Mouse (Mus musculus): ENCODE results near the gene Olfr9. TPM values are rescaled to one million over a fixed set of nuclear protein-coding genes. Genes with fewer than 3 reads are reported as not detected.
A peak's percentile ranks its signal among the peaks of the same experiment; 100 is the strongest.
"Not testable (repeated sequence)": the region's sequence is repeated elsewhere in the genome, so short reads cannot be mapped to it uniquely, and the experiment has no call there.

Olfr9 gene
- polyA plus RNA-seq, 1 experiment from 2014 or later, result not detected

DNA sequence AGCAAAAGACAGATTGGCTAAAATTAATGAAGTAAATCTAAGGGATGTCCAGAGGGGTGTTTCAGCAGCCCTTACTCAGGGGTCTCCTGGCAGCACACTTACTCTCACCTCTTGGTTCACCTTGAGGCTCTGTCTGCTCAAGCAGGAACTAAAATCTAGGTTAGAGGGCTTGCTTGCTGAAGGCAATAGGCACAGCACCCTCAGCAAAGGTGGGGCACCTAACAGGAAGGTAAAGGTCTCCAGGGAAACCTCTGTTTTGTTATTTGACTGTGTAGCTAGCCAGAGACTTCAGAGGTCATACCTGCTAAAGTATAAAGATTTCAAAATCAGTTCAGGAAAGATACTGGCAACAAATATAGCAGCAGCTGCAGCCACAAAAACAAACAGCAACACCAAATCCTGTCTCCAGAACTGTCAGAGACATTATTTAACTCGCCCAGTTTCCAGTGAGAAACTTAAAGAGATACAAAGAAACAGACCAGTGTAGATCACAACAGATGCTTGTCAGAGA is 18.4 kb upstream of the Olfr9 start:
- Histone ChIP-seq H3K9me3 (no peaks in the 10 kb centered on the region), H3K36me3 (no peaks in the 10 kb centered on the region), H3K4me2 (no peak overlapping the region), H3K27ac (no peak overlapping the region), H3K4me3 (no peak overlapping the region), H3K4me1 (no peaks in the 10 kb centered on the region), H3K27me3 (0 out of 2 replicates have a peak, but pooled peaks cover 8% of the 10 kb centered on the region), H3K9ac (no peak overlapping the region)
- 38% methylated on average over 1 of the region's 1 CpGs for WGBS
- ATAC-seq (ENCODE audit: insufficient number of reproducible peaks, insufficient read depth, low FRiP score, low TSS enrichment, low read depth), result no peak

DNA sequence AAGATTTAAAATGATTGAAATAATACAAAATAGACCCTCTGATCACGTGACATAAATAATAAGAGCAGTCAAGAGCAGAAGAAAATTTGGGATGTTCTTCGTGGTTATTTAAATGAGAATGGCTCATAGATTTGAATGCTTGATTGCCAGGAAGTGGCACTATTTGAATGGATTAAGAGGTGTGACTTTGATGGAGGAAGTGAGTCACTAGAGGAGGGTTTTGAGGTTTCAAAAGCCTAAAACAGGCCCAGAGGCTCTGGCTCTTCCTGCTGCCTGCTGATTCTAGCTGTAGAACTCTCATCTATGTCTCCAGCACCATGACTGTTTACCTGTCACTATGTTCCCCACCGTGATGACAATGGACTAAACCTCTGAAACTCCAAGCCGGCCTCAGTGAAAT is 16.4 kb upstream of the Olfr9 start:
- Histone ChIP-seq H3K27me3 (0 out of 2 replicates have a peak, but pooled peaks cover 8% of the 10 kb centered on the region), H3K27ac (no peak overlapping the region), H3K4me1 (no peaks in the 10 kb centered on the region), H3K4me3 (no peak overlapping the region), H3K9ac (no peak overlapping the region), H3K4me2 (no peak overlapping the region), H3K36me3 (no peaks in the 10 kb centered on the region), H3K9me3 (no peaks in the 10 kb centered on the region)
- 74% methylated on average over 4 of the region's 4 CpGs for WGBS
- no peak for ATAC-seq (ENCODE audit: insufficient number of reproducible peaks, insufficient read depth, low FRiP score, low TSS enrichment, low read depth)

DNA sequence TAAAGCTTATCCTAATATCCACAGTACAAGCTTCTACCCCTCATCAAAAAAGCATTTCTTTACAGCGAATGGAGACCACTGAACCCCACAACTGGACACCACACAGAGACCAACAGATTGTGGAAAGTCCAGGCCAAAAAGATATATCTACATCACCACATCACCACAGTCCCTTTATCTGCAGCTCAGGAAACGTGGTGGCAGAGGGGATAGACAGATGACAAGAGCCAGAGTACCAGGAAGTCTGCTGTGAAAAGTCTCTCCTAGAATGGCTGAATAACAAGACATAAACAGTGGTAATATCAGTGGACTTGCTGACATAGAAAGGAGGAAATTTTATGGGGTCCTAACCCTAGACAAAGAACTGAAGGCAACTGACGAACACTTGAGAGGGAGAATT is 12.8 kb upstream of the Olfr9 start:
- no peak overlapping the region for H3K9ac ChIP-seq
- H3K36me3 ChIP-seq, result no peaks in the 10 kb centered on the region
- 66% methylated on average over 3 of the region's 3 CpGs for WGBS
- H3K27ac ChIP-seq, result no peak overlapping the region
- no peak overlapping the region for H3K4me2 ChIP-seq
- H3K4me3 ChIP-seq, result no peak overlapping the region
- ATAC-seq (ENCODE audit: insufficient number of reproducible peaks, insufficient read depth, low FRiP score, low TSS enrichment, low read depth), result no peak
- no peaks in the 10 kb centered on the region for H3K4me1 ChIP-seq
- H3K9me3 ChIP-seq, result no peaks in the 10 kb centered on the region
- H3K27me3 ChIP-seq, result no peaks in the 10 kb centered on the region

DNA sequence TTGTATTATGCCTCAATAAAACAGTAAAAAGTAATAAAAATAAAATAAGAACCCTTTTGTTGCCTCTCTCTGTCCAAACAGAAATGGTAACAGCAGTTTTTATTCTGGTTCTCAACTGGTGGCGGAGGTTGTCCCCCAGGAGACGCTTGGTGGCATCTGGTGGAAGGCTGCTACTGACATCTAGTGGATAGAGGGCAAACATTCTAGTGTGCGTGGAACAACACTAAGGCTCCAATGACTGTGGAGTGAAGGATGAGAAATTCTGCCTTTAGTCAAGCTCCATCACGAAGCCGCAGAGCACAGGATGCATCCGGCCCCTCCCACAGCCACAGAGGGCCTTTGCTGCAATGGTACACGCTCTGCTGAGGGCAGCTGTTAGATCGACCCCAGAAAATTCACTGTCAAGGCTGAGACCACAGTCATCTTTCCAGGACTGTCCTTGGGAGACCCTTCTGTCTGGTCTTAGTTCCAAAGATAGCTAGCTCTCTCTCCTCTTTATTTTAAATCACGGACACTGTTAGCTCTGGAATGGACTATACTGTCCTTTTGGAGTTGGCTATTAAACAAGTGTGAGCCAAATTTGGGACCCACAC is 11.6 kb upstream of the Olfr9 start:
- no peak overlapping the region; the same call in 1 of the 2 replicates for H3K9ac ChIP-seq
- H3K27me3 ChIP-seq, result no peaks in the 10 kb centered on the region
- H3K4me3 ChIP-seq, result no peak overlapping the region
- ATAC-seq (ENCODE audit: insufficient number of reproducible peaks, insufficient read depth, low FRiP score, low TSS enrichment, low read depth), result 0 out of 2 replicates have a peak, but pooled peaks have one; percentile 63
- H3K4me2 ChIP-seq, result no peak overlapping the region
- no peaks in the 10 kb centered on the region for H3K9me3 ChIP-seq
- H3K36me3 ChIP-seq, result no peaks in the 10 kb centered on the region
- 17% methylated on average over 9 of the region's 9 CpGs for WGBS
- H3K4me1 ChIP-seq, result no peaks in the 10 kb centered on the region
- no peak overlapping the region for H3K27ac ChIP-seq

DNA sequence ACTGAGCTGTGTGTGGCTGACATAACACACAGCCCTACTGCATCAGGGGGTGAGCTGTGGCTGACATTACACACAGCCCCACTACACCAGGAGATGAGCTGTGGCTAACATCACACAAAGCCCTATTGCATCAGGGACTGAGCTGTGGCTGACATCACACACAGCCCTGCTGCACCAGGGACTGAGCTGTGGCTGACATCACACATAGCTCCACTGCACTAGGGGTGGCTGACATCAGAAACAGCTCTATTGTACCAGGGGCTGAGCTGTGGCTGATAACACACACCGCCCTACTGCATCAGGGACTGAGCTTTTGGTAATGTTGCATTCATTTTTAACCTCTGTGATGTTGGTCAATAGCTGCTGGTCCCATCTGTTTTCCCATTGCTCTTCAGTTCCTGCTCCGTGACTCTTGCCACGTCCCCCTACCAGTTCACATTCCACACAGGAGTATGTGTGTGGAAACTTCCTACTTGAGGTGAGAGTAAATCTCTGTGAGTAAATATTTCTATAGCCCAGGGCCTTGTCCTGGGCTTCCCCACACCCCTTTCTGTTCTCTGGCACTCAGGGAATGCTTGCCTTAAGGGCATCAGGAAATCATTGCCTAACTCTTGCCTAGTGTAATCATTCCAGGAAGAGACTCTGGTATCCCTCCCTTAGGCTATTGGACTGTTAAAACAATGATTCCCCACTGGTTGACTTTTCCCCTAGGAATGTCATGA is 8.4 kb upstream of the Olfr9 start:
- no peak for ATAC-seq (ENCODE audit: insufficient number of reproducible peaks, insufficient read depth, low FRiP score, low TSS enrichment, low read depth)
- WGBS, result 47% methylated on average over 3 of the region's 3 CpGs

DNA sequence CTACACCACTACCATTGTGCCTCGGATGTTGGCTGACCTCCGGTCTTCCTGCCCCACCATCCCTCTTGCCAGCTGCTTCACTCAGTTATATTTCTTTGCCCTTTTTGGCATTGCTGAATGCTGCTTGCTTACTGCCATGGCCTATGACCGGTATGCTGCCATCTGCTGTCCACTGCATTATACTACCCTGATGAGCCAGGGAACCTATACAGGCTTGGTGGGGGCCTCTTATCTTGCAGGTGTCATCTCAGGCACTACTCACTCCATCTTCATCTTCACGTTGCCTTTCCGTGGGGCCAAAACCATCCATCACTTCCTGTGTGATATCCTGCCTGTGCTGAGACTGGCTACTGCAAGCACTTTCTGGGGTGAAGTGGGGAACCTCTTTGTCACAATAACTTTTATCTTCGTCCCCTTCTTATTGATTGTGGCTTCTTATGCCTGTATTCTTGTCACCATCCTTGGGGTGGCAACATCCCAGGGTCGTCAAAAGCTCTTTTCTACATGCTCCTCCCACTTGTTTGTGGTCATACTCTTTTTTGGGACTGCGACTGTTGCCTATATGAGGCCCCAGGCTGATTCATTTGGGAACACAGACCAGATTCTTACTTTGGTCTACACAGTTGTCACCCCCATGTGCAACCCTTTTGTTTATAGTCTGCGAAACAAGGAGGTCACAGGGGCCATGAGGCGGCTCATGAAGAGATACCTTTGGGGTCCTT is 1.1 kb downstream of the Olfr9 start:
- not testable (repeated sequence) for H3K27me3 ChIP-seq; H3K27ac ChIP-seq; H3K36me3 ChIP-seq; ATAC-seq (ENCODE audit: insufficient number of reproducible peaks, insufficient read depth, low FRiP score, low TSS enrichment, low read depth); H3K9me3 ChIP-seq; H3K4me1 ChIP-seq; H3K9ac ChIP-seq; H3K4me3 ChIP-seq; H3K4me2 ChIP-seq
- WGBS, result 63% methylated on average over 7 of the region's 10 CpGs

More for the DNA sequence above, 8.4 kb upstream of the Olfr9 start:
- H3K36me3 ChIP-seq, result no peaks in the 10 kb centered on the region
- no peak overlapping the region for H3K4me3 ChIP-seq
- no peaks in the 10 kb centered on the region for H3K27me3 ChIP-seq
- no peaks in the 10 kb centered on the region for H3K9me3 ChIP-seq
- H3K4me1 ChIP-seq, result no peaks in the 10 kb centered on the region
- H3K27ac ChIP-seq, result no peak overlapping the region
- no peak overlapping the region for H3K4me2 ChIP-seq
- no peak overlapping the region for H3K9ac ChIP-seq

DNA sequence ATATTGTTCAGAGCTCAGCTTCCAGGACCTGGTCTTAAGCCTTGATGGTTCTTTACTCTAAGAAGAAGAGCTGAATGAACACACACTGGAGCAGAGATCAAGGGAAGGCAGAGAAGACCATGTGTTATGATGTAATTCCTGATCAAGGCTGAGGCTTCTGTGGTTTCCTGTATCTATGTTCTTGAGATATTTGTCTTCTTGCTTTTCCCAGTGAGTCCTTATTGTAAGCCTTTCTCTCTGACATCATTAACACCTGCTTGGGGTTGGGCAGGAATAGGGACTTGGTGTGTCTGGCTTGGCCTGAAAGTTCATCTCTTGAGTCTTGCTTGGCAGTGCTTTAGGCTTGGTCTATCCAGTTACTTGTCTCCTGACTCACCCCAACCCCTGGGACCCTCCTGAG is 1.8 kb downstream of the Olfr9 start:
- no peaks in the 10 kb centered on the region for H3K27me3 ChIP-seq
- H3K9ac ChIP-seq, result no peak overlapping the region
- no peak overlapping the region for H3K4me2 ChIP-seq
- H3K27ac ChIP-seq, result no peak overlapping the region
- no peaks in the 10 kb centered on the region for H3K4me1 ChIP-seq
- ATAC-seq (ENCODE audit: insufficient number of reproducible peaks, insufficient read depth, low FRiP score, low TSS enrichment, low read depth), result no peak
- no peaks in the 10 kb centered on the region for H3K36me3 ChIP-seq
- no peak overlapping the region for H3K4me3 ChIP-seq
- no peaks in the 10 kb centered on the region for H3K9me3 ChIP-seq

DNA sequence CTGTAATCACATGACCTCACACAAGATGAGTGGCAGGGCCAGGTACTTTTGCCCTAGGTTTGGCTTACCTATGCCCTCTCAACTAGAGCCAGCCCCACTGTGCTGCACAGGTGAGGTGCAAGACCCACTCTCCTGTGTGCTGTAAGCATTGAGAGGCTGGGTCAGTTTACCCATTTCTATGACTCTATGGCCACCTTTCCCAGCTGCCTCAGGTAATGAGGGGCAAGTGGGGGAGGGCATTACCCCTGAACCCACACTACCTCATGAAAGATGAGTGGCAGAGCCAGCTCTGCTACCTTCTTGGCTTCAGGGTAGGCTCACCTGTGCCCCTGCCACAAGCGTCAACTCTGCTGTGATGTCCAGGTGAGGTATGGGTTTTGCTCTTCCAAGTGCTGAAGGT is 6.6 kb downstream of the Olfr9 start:
- Histone ChIP-seq H3K4me3 (no peak overlapping the region), H3K27me3 (no peaks in the 10 kb centered on the region), H3K9me3 (no peaks in the 10 kb centered on the region), H3K27ac (no peak overlapping the region), H3K4me1 (no peaks in the 10 kb centered on the region), H3K36me3 (no peaks in the 10 kb centered on the region), H3K9ac (no peak overlapping the region), H3K4me2 (no peak overlapping the region)
- 0 out of 2 replicates have a peak, but pooled peaks have one; percentile 15 for ATAC-seq (ENCODE audit: insufficient number of reproducible peaks, insufficient read depth, low FRiP score, low TSS enrichment, low read depth)
- WGBS, result 97% methylated on average over 1 of the region's 1 CpGs

DNA sequence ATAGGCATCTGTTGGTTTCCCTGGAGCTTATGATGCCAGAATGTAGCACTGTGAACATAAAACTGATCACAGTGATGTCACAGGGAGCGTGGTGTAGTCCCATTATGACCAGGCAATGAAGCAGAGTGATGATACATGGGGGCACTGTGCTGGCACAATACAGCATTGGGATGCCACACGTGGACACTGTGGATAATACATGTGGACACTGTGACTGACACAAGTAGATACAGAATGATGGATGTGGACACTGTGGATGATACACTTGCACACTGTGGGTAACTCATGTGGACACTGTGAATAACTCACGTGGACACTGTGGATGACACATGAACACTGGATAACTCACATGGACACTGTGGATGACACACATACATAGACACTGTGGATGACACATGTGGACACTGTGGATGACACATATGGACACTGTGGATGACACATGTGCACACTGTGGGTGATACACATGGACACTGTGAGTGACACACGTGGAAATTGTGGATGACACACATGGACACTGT is 7.4 kb downstream of the Olfr9 start:
- H3K9me3 ChIP-seq, result no peaks in the 10 kb centered on the region
- 72% methylated on average over 4 of the region's 4 CpGs for WGBS
- no peak overlapping the region for H3K4me2 ChIP-seq
- H3K27me3 ChIP-seq, result no peaks in the 10 kb centered on the region
- no peaks in the 10 kb centered on the region for H3K4me1 ChIP-seq
- ATAC-seq (ENCODE audit: insufficient number of reproducible peaks, insufficient read depth, low FRiP score, low TSS enrichment, low read depth), result peak; percentile 43; the same call in 1 of the 2 replicates
- H3K36me3 ChIP-seq, result no peaks in the 10 kb centered on the region
- no peak overlapping the region for H3K4me3 ChIP-seq
- H3K9ac ChIP-seq, result no peak overlapping the region
- H3K27ac ChIP-seq, result no peak overlapping the region

DNA sequence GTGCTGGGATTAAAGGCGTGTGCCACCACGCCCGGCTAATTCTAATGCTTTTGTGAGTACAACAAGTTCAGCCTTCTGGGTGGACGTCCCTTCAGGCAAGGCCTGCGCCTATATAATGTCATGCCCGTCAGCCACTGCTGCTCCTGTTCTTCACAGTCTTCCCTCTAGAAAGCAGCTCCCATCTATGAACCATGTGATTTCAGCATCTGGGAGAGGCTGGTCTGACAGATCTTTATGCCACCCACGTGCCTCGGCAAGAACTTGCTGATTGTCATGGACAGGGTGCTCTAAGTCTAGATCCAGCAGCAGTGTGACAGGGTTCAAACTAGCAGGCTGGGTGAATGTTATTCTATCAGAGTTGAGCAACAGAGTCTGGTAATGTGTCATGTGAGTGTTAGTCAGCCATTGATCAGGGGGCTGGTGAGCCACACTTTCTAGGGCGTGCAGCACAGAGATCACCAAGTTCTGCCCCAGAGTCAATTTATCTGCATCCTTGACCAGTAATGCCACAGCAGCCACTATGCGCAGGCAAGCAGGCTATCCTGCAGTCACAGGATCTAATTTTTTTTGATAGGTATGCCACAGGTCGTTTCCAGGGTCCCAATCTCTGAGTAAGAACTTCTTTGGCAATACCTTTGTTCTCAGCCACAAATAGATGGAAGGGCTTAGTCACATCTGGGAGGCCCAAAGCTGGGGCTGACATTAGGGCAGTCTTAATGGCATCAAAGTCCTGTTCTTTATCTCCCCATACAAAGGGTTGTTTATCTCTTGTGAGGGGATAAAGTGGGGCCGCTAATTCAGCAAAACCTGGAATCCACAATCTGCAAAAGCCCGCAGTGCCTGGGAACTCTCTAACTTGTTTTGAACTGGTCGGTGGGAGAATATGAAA is 15.0 kb downstream of the Olfr9 start:
- H3K9ac ChIP-seq, result no peak overlapping the region
- no peaks in the 10 kb centered on the region for H3K4me1 ChIP-seq
- H3K9me3 ChIP-seq, result 0 out of 2 replicates have a peak, but pooled peaks cover 2% of the 10 kb centered on the region
- H3K36me3 ChIP-seq, result no peaks in the 10 kb centered on the region
- no peaks in the 10 kb centered on the region for H3K27me3 ChIP-seq
- 77% methylated on average over 14 of the region's 14 CpGs for WGBS
- H3K27ac ChIP-seq, result no peak overlapping the region
- no peak overlapping the region for H3K4me2 ChIP-seq
- no peak for ATAC-seq (ENCODE audit: insufficient number of reproducible peaks, insufficient read depth, low FRiP score, low TSS enrichment, low read depth)
- H3K4me3 ChIP-seq, result no peak overlapping the region

Measured in embryonic facial prominence, embryonic 13.5 days (tissue).